Mouse (Mus musculus): ENCODE measurements around the gene Ap2a2. TPM values are rescaled to one million over a fixed set of nuclear protein-coding genes. Genes with fewer than 3 reads are reported as not detected.
A peak's percentile ranks its signal among the peaks of the same experiment; 100 is the strongest.

Ap2a2 gene
- 79.1 and 84.1 TPM in 2 replicates for polyA plus RNA-seq (2015; fragmentation: Nextera tagmentation; extraction: Ambion mirVana)

- WGBS = under 1% methylated on average over 63 of the region's 72 CpGs
- peak within 1 kb of the TSS; percentile 88 for H3K27ac ChIP-seq
- no peaks in the 10 kb centered on the region for H3K36me3 ChIP-seq
- H3K4me2 ChIP-seq (replicated peaks) = peak within 1 kb of the TSS; percentile 85
- H3K4me3 ChIP-seq (replicated peaks) = peak within 1 kb of the TSS; percentile 96
- H3K9ac ChIP-seq = peak within 1 kb of the TSS; percentile 100
- no peaks in the 10 kb centered on the region for H3K27me3 ChIP-seq (replicated peaks)
- peak; percentile 96 for ATAC-seq
- H3K4me1 ChIP-seq (replicated peaks) = peaks cover 12% of the 10 kb centered on the region
- H3K9me3 ChIP-seq = no peaks in the 10 kb centered on the region
Observed at GRCm38 (mm10) chr7:141561682-141562391, at the start of gene Ap2a2. TSS of gene Ap2a2 (plus strand) at chr7:141562173.

- no peaks in the 10 kb centered on the region; the same call in 1 of the 2 replicates for H3K36me3 ChIP-seq
- H3K27me3 ChIP-seq (replicated peaks) = no peaks in the 10 kb centered on the region
- H3K4me3 ChIP-seq (replicated peaks) = no peak overlapping the region
- WGBS = 80% methylated on average over 4 of the region's 4 CpGs
- no peaks in the 10 kb centered on the region for H3K4me1 ChIP-seq (replicated peaks)
- H3K4me2 ChIP-seq (replicated peaks) = no peak overlapping the region
- H3K27ac ChIP-seq = no peak overlapping the region
- ATAC-seq = no peak
- H3K9ac ChIP-seq = no peak overlapping the region
- H3K9me3 ChIP-seq = no peaks in the 10 kb centered on the region
Observed at GRCm38 (mm10) chr7:141517638-141518037, 44.3 kb upstream of the Ap2a2 start.

GRCm38 (mm10) chr7:141518296-141518695 lies 43.7 kb upstream of the Ap2a2 start:
- H3K27me3 ChIP-seq (replicated peaks) = no peaks in the 10 kb centered on the region
- H3K9me3 ChIP-seq = no peaks in the 10 kb centered on the region
- no peak overlapping the region for H3K9ac ChIP-seq
- no peak for ATAC-seq
- H3K27ac ChIP-seq = no peak overlapping the region
- no peak overlapping the region for H3K4me2 ChIP-seq (replicated peaks)
- WGBS = 92% methylated on average over 5 of the region's 5 CpGs
- H3K4me1 ChIP-seq (replicated peaks) = no peaks in the 10 kb centered on the region
- H3K36me3 ChIP-seq = no peaks in the 10 kb centered on the region; the same call in 1 of the 2 replicates
- H3K4me3 ChIP-seq (replicated peaks) = no peak overlapping the region

- H3K9me3 ChIP-seq = no peaks in the 10 kb centered on the region
- H3K36me3 ChIP-seq = no peaks in the 10 kb centered on the region; the same call in 1 of the 2 replicates
- ATAC-seq = no peak
- 79% methylated on average over 3 of the region's 3 CpGs for WGBS
- no peak overlapping the region for H3K9ac ChIP-seq
- H3K27ac ChIP-seq = no peak overlapping the region
- H3K4me1 ChIP-seq (replicated peaks) = no peaks in the 10 kb centered on the region
- no peak overlapping the region for H3K4me3 ChIP-seq (replicated peaks)
- no peak overlapping the region for H3K4me2 ChIP-seq (replicated peaks)
- no peaks in the 10 kb centered on the region for H3K27me3 ChIP-seq (replicated peaks)
Observed at GRCm38 (mm10) chr7:141518926-141519325, 43.0 kb upstream of the Ap2a2 start.

GRCm38 (mm10) chr7:141519795-141520194 lies 42.2 kb upstream of the Ap2a2 start:
- Histone ChIP-seq H3K4me1 (replicated peaks) (no peaks in the 10 kb centered on the region), H3K36me3 (no peaks in the 10 kb centered on the region; the same call in 1 of the 2 replicates), H3K27me3 (replicated peaks) (no peaks in the 10 kb centered on the region), H3K27ac (no peak overlapping the region), H3K4me2 (replicated peaks) (no peak overlapping the region), H3K9me3 (no peaks in the 10 kb centered on the region), H3K4me3 (replicated peaks) (no peak overlapping the region), H3K9ac (no peak overlapping the region)
- ATAC-seq = no peak
- 89% methylated on average over 1 of the region's 1 CpGs for WGBS

- H3K4me3 ChIP-seq (replicated peaks) = no peak overlapping the region
- no peaks in the 10 kb centered on the region for H3K4me1 ChIP-seq (replicated peaks)
- no peaks in the 10 kb centered on the region for H3K9me3 ChIP-seq
- H3K4me2 ChIP-seq (replicated peaks) = no peak overlapping the region
- ATAC-seq = no peak
- no peak overlapping the region for H3K9ac ChIP-seq
- H3K36me3 ChIP-seq = peaks cover 15% of the 10 kb centered on the region
- no peak overlapping the region for H3K27ac ChIP-seq
- no peaks in the 10 kb centered on the region for H3K27me3 ChIP-seq (replicated peaks)
- 60% methylated on average over 3 of the region's 4 CpGs for WGBS
Observed at GRCm38 (mm10) chr7:141523007-141523406, 39.0 kb upstream of the Ap2a2 start.

GRCm38 (mm10) chr7:141524271-141524670 lies 37.7 kb upstream of the Ap2a2 start:
- 87% methylated on average over 4 of the region's 4 CpGs for WGBS
- Histone ChIP-seq H3K27me3 (replicated peaks) (no peaks in the 10 kb centered on the region), H3K4me2 (replicated peaks) (no peak overlapping the region), H3K4me1 (replicated peaks) (no peaks in the 10 kb centered on the region), H3K27ac (no peak overlapping the region), H3K9ac (no peak overlapping the region), H3K9me3 (no peaks in the 10 kb centered on the region), H3K4me3 (replicated peaks) (no peak overlapping the region), H3K36me3 (peaks cover 19% of the 10 kb centered on the region)
- ATAC-seq = no peak

GRCm38 (mm10) chr7:141524760-141525579 lies 37.0 kb upstream of the Ap2a2 start:
- peaks cover 20% of the 10 kb centered on the region for H3K36me3 ChIP-seq
- H3K4me1 ChIP-seq (replicated peaks) = no peaks in the 10 kb centered on the region
- no peak overlapping the region for H3K4me2 ChIP-seq (replicated peaks)
- H3K27me3 ChIP-seq (replicated peaks) = no peaks in the 10 kb centered on the region
- H3K9ac ChIP-seq = no peak overlapping the region
- H3K27ac ChIP-seq = no peak overlapping the region
- ATAC-seq = peak; percentile 84
- WGBS = 51% methylated on average over 6 of the region's 6 CpGs
- no peaks in the 10 kb centered on the region for H3K9me3 ChIP-seq
- no peak overlapping the region for H3K4me3 ChIP-seq (replicated peaks)

GRCm38 (mm10) chr7:141525580-141525925 lies 36.4 kb upstream of the Ap2a2 start:
- Histone ChIP-seq H3K9me3 (no peaks in the 10 kb centered on the region), H3K36me3 (peaks cover 21% of the 10 kb centered on the region), H3K27ac (no peak overlapping the region), H3K9ac (no peak overlapping the region), H3K4me2 (replicated peaks) (no peak overlapping the region), H3K27me3 (replicated peaks) (no peaks in the 10 kb centered on the region), H3K4me3 (replicated peaks) (no peak overlapping the region), H3K4me1 (replicated peaks) (no peaks in the 10 kb centered on the region)
- peak; percentile 27; the same call in 1 of the 2 replicates for ATAC-seq
- WGBS = 85% methylated on average over 4 of the region's 4 CpGs

GRCm38 (mm10) chr7:141535570-141535969 lies 26.4 kb upstream of the Ap2a2 start:
- Histone ChIP-seq H3K4me3 (replicated peaks) (no peak overlapping the region), H3K9ac (no peak overlapping the region), H3K4me1 (replicated peaks) (peaks cover 15% of the 10 kb centered on the region), H3K9me3 (no peaks in the 10 kb centered on the region), H3K27me3 (replicated peaks) (no peaks in the 10 kb centered on the region), H3K27ac (0 out of 2 replicates have a peak overlapping the region, but pooled peaks have one; percentile 18), H3K4me2 (replicated peaks) (no peak overlapping the region), H3K36me3 (no peaks in the 10 kb centered on the region)
- ATAC-seq = 0 out of 2 replicates have a peak, but pooled peaks have one; percentile 34
- WGBS = 48% methylated on average over 1 of the region's 1 CpGs

- Histone ChIP-seq H3K4me2 (replicated peaks) (peak overlapping the region; percentile 83), H3K4me3 (replicated peaks) (peak overlapping the region; percentile 75), H3K27ac (peak overlapping the region; percentile 69), H3K4me1 (replicated peaks) (peaks cover 20% of the 10 kb centered on the region), H3K36me3 (no peaks in the 10 kb centered on the region), H3K27me3 (replicated peaks) (no peaks in the 10 kb centered on the region), H3K9me3 (no peaks in the 10 kb centered on the region), H3K9ac (peak overlapping the region; percentile 71)
- 9% methylated on average over 18 of the region's 18 CpGs for WGBS
- ATAC-seq = peak; percentile 52
Observed at GRCm38 (mm10) chr7:141538852-141539555, 23.0 kb upstream of the Ap2a2 start.

Data from intestine, embryonic 15.5 days (tissue).